Mouse (Mus musculus) testis, adult 2 months (tissue): ENCODE results near the gene Otud6a.

ENCODE experiments used
- CTCF ChIP-seq: fragments of 200-500 bp; IDR thresholded peaks from 2 replicates; pipeline ENCODE4 v1.5.1; 2012; ENCODE audit warnings: low read depth, mild to moderate bottlenecking, inconsistent platforms, low read length, moderate library complexity; ENCODE audit not compliant: control insufficient read depth, insufficient read depth, insufficient replicate concordance
- POLR2A ChIP-seq: fragments of 200-500 bp; IDR thresholded peaks from 2 replicates; pipeline ENCODE4 v1.6.1; 2012; ENCODE audit warnings: low read depth, mild to moderate bottlenecking, inconsistent platforms, low read length, moderate library complexity; ENCODE audit not compliant: control insufficient read depth

DNA sequence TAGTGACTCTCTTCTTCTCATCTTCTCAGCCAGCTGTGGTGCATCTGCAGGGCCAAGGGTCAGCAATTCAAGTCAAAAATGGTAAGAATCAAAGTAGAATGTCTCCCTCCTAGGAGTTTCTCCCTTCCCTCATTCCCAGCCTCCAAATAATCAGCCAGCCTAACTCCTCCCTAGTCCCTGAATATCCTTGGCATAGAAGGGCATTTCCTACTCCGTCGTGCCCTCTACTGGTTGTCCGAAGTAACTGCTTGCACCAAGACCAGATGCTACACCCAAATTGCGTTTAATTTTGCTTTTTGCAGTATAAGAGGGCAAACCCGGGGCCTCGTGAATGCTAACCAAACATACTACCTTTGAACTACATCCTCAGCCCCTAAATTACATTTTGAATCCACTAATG is 36.5 kb upstream of the Otud6a start:
- TF ChIP-seq CTCF = no peak
- TF ChIP-seq POLR2A = no peak
